Mouse (Mus musculus) stomach, postnatal 0 days (tissue): ENCODE results near the gene Gm34302.

ENCODE experiments used
- CTCF ChIP-seq: IDR thresholded peaks from 2 replicates; pipeline ENCODE4 v1.5.1; 2016; ENCODE audit warnings: antibody characterized with exemption, low read depth, mild to moderate bottlenecking, moderate library complexity
- EP300 ChIP-seq: optimal IDR thresholded peaks from 2 replicates; pipeline ENCODE3; 2016; ENCODE audit warnings: antibody characterized with exemption

GRCm38 (mm10) chr3:63439738-63440137 lies 43.9 kb downstream of the Gm34302 start:
- TF ChIP-seq CTCF (no peak), EP300 (no peak)
